27 mouse cellular contexts compared by ENCODE assay signal in genomic region chr1:180261415-180261814, GRCm38 (mm10). TPM values are rescaled to one million over a fixed set of nuclear protein-coding genes. Genes with fewer than 3 reads are reported as not detected.
DNase-seq lines count a peak whose midpoint lies in the region; ATAC-seq lines count a peak whose summit lies in the region.
"Had no signal": no experiment of that assay in that cellular context is flagged by ENCODE, and none has a peak within 500 bp of the region (broad histone marks: within the 10 kb centered on the region; RNA-seq: fewer than 3 reads in every experiment).

No protein-coding gene starts in this region.

- peaks cover 11% of the 10 kb centered on the region; the same call in 1 of the 2 replicates for H3K79me2 ChIP-seq in macrophage (ENCODE audit: inconsistent target)

- H3K4me2 ChIP-seq in heart, embryonic 11.5 days = no peak overlapping the region
- peak overlapping the region; percentile 66 for H3K4me2 ChIP-seq in liver, embryonic 13.5 days
- H3K4me2 ChIP-seq in midbrain, embryonic 16.5 days (ENCODE audit: low read length) = no peak overlapping the region
- H3K4me2 ChIP-seq: embryonic facial prominence, embryonic 13.5 days; forebrain, embryonic 13.5 days; heart, embryonic 12.5 days; lung, embryonic 15.5 days; midbrain, embryonic 12.5 days; neural tube, embryonic 13.5 days had no signal

- H3K4me1 ChIP-seq in heart, embryonic 11.5 days (ENCODE audit: control insufficient read depth, insufficient read depth, low read length) = peaks cover 17% of the 10 kb centered on the region; the same call in 1 of the 2 replicates
- H3K4me1 ChIP-seq in megakaryocyte, embryonic 14.5 days = peaks cover 89% of the 10 kb centered on the region
- H3K4me1 ChIP-seq in liver, embryonic 13.5 days (replicated peaks) = peaks cover 91% of the 10 kb centered on the region
- H3K4me1 ChIP-seq in midbrain, embryonic 16.5 days (ENCODE audit: control insufficient read depth, insufficient read depth, low read length) = no peaks in the 10 kb centered on the region

- no peak for DNase-seq in heart, postnatal 10 days
- no peak for DNase-seq in liver, embryonic 13.5 days
- no peak for DNase-seq in testis, postnatal 10 days (ENCODE audit: low spot score)
- DNase-seq: adrenal gland, adult 2 months; cerebellum, adult 18-20 months; cerebellum, postnatal 10 days; gastrocnemius, postnatal 14 days; heart, postnatal 14 days; kidney, adult 18-20 months; kidney, postnatal 4 days; layer of hippocampus, postnatal 36 days; left cerebral cortex, postnatal 4 days; thymus, postnatal 4 days had no signal

- H3K27me3 ChIP-seq in heart, embryonic 11.5 days (ENCODE audit: control insufficient read depth, insufficient read depth, low read length) = 0 out of 2 replicates have a peak, but pooled peaks cover 3% of the 10 kb centered on the region
- H3K27me3 ChIP-seq in megakaryocyte, embryonic 14.5 days (replicated peaks) = no peaks in the 10 kb centered on the region
- H3K27me3 ChIP-seq in liver, embryonic 13.5 days = no peaks in the 10 kb centered on the region
- H3K27me3 ChIP-seq in midbrain, embryonic 16.5 days (ENCODE audit: control insufficient read depth, insufficient read depth, low read depth, low read length) = no peaks in the 10 kb centered on the region
- H3K27me3 ChIP-seq: embryonic facial prominence, embryonic 13.5 days; lung, embryonic 15.5 days had no signal

- H3K27ac ChIP-seq in heart, embryonic 11.5 days (ENCODE audit: low read depth, low read length) = no peak overlapping the region
- H3K27ac ChIP-seq in liver, embryonic 13.5 days = peak overlapping the region; percentile 89
- H3K27ac ChIP-seq in macrophage = peak overlapping the region; percentile 85
- H3K27ac ChIP-seq in midbrain, embryonic 16.5 days (ENCODE audit: low read length) = no peak overlapping the region
- H3K27ac ChIP-seq: embryonic facial prominence, embryonic 13.5 days; forebrain, embryonic 13.5 days; lung, embryonic 15.5 days; midbrain, embryonic 12.5 days; neural tube, embryonic 13.5 days had no signal

- peak overlapping the region; percentile 16; the same call in 1 of the 2 replicates for H3K9ac ChIP-seq in heart, embryonic 11.5 days (ENCODE audit: low read depth, low read length)
- H3K9ac ChIP-seq in liver, embryonic 13.5 days = peak overlapping the region; percentile 62
- H3K9ac ChIP-seq in midbrain, embryonic 16.5 days (ENCODE audit: low read depth, low read length) = no peak overlapping the region
- H3K9ac ChIP-seq: embryonic facial prominence, embryonic 13.5 days; forebrain, embryonic 13.5 days; heart, embryonic 12.5 days; lung, embryonic 15.5 days; midbrain, embryonic 12.5 days; neural tube, embryonic 13.5 days had no signal

- H3K36me3 ChIP-seq in heart, embryonic 11.5 days (ENCODE audit: control insufficient read depth, insufficient read depth, low read length) = no peaks in the 10 kb centered on the region
- H3K36me3 ChIP-seq in megakaryocyte, embryonic 14.5 days (replicated peaks; ENCODE audit: low read length) = peaks cover 23% of the 10 kb centered on the region
- no peaks in the 10 kb centered on the region for H3K36me3 ChIP-seq in liver, embryonic 13.5 days
- no peaks in the 10 kb centered on the region for H3K36me3 ChIP-seq in macrophage (ENCODE audit: inconsistent target)
- no peaks in the 10 kb centered on the region for H3K36me3 ChIP-seq in midbrain, embryonic 16.5 days (ENCODE audit: control insufficient read depth, insufficient read depth, low read length)
- H3K36me3 ChIP-seq: embryonic facial prominence, embryonic 13.5 days; heart, embryonic 12.5 days; lung, embryonic 15.5 days; midbrain, embryonic 12.5 days; neural tube, embryonic 13.5 days had no signal

- 80% methylated on average over 3 of the region's 3 CpGs for WGBS in heart, embryonic 11.5 days (ENCODE audit: insufficient replicate concordance)
- WGBS in liver, embryonic 13.5 days (ENCODE audit: insufficient replicate concordance) = 48% methylated on average over 3 of the region's 3 CpGs
- 94% methylated on average over 3 of the region's 3 CpGs for WGBS in macrophage (ENCODE audit: missing documents)
- 80% methylated on average over 3 of the region's 3 CpGs for WGBS in midbrain, embryonic 16.5 days

- ATAC-seq in heart, embryonic 11.5 days (replicated peaks; ENCODE audit: insufficient number of reproducible peaks, low FRiP score, low TSS enrichment) = no peak
- no peak for ATAC-seq in megakaryocyte, adult 5-6 weeks (ENCODE audit: poor library complexity, severe bottlenecking)
- peak; percentile 10; the same call in 1 of the 2 replicates for ATAC-seq in liver, embryonic 13.5 days (ENCODE audit: low read depth)
- no peak for ATAC-seq in midbrain, embryonic 16.5 days
- ATAC-seq: activated CD4-positive, CD25-positive, alpha-beta regulatory T cell, adult 4 months; CD4-positive, CD25-positive, alpha-beta regulatory T cell, adult 4 months; forebrain, embryonic 13.5 days; hindbrain, embryonic 16.5 days had no signal

- H3K9me3 ChIP-seq in heart, embryonic 11.5 days (replicated peaks; ENCODE audit: control insufficient read depth, low read length) = no peaks in the 10 kb centered on the region
- peaks cover 3% of the 10 kb centered on the region; the same call in 1 of the 2 replicates for H3K9me3 ChIP-seq in megakaryocyte, embryonic 14.5 days
- no peaks in the 10 kb centered on the region for H3K9me3 ChIP-seq in liver, embryonic 13.5 days (replicated peaks)
- H3K9me3 ChIP-seq in midbrain, embryonic 16.5 days (replicated peaks; ENCODE audit: control insufficient read depth, low read length, poor library complexity, severe bottlenecking) = no peaks in the 10 kb centered on the region
- H3K9me3 ChIP-seq: embryonic facial prominence, embryonic 13.5 days; forebrain, embryonic 13.5 days; heart, embryonic 12.5 days; lung, embryonic 15.5 days; midbrain, embryonic 12.5 days; neural tube, embryonic 13.5 days had no signal

- no peak overlapping the region for H3K4me3 ChIP-seq in heart, embryonic 11.5 days (ENCODE audit: low read depth, low read length)
- peak overlapping the region; percentile 64 for H3K4me3 ChIP-seq in megakaryocyte, embryonic 14.5 days (replicated peaks)
- peak overlapping the region; percentile 36 for H3K4me3 ChIP-seq in liver, embryonic 13.5 days (replicated peaks)
- no peak overlapping the region for H3K4me3 ChIP-seq in macrophage (ENCODE audit: inconsistent target)
- no peak overlapping the region for H3K4me3 ChIP-seq in midbrain, embryonic 16.5 days (ENCODE audit: low read depth, low read length)
- H3K4me3 ChIP-seq: embryonic facial prominence, embryonic 13.5 days; forebrain, embryonic 13.5 days; heart, embryonic 12.5 days; lung, embryonic 15.5 days; midbrain, embryonic 12.5 days; neural tube, embryonic 13.5 days had no signal

- intact Hi-C loops in heart, postnatal 10 days (cut with DNase I) = no loop called here

RNA-seq across cellular contexts. Expression of gene Psen2, which starts 1.8 kb away (rescaled TPM):
- 14.7 and 17.3 TPM in 2 replicates for polyA plus RNA-seq in heart, embryonic 11.5 days (2014; fragmentation: Nextera tagmentation; extraction: Ambion mirVana)
- total RNA-seq in heart, postnatal 10 days (2021) = 10 to 100 TPM; 13.5 to 15.3 TPM
- polyA plus RNA-seq in megakaryocyte, embryonic 14.5 days (2012; ENCODE audit: insufficient read depth, low replicate concordance) = 36.6 and 38.6 TPM in 2 replicates
- total RNA-seq in megakaryocyte, adult 5-6 weeks (2015) = 14.0 and 17.3 TPM in 2 replicates
- total RNA-seq in megakaryocyte, adult 5-6 weeks (2017) = 13.6 and 18.9 TPM in 2 replicates
- polyA plus RNA-seq in liver, embryonic 13.5 days (2015; fragmentation: Nextera tagmentation; extraction: Ambion mirVana) = 22.2 and 23.7 TPM in 2 replicates
- 100 to 1,000 TPM in 16 of 26 experiments, 10 to 100 TPM in 10; 32.5 to 233 (median 114) TPM for total RNA-seq in macrophage (2018; cell fraction: chromatin; rRNA removed)
- total RNA-seq in macrophage (2018; cell fraction: cytosol; rRNA removed) = 100 to 1,000 TPM in 17 of 26 experiments, 10 to 100 TPM in 9; 77.9 to 145 (median 110) TPM
- 100 to 1,000 TPM in 24 of 26 experiments, 10 to 100 TPM in 2; 40.1 to 232 (median 163) TPM for total RNA-seq in macrophage (2018; cell fraction: nucleus; rRNA removed)
- 78.3 to 104 TPM (median 84.9 TPM) in 3 replicates for polyA plus RNA-seq in macrophage (2018)
- polyA plus RNA-seq in midbrain, embryonic 16.5 days (2015; fragmentation: Nextera tagmentation; extraction: Ambion mirVana) = 15.0 and 20.2 TPM in 2 replicates

Comparison
In these comparisons a context has a peak if more than half of its experiments do, and no peak if none do; other contexts are left out.
1. H3K27ac ChIP-seq: peak in liver, embryonic 13.5 days (single experiment) and macrophage (single experiment); none in heart, embryonic 11.5 days (single experiment) and midbrain, embryonic 16.5 days (single experiment).
2. H3K4me3 ChIP-seq: peak in megakaryocyte, embryonic 14.5 days (single experiment) and liver, embryonic 13.5 days (single experiment); none in heart, embryonic 11.5 days (single experiment), macrophage (single experiment) and midbrain, embryonic 16.5 days (single experiment).